Mouse (Mus musculus) gastrocnemius, postnatal 4 days (tissue): ENCODE results near the gene Ank. TPM values are rescaled to one million over a fixed set of nuclear protein-coding genes. Genes with fewer than 3 reads are reported as not detected.

ENCODE experiments used
- DNase-seq, 2 experiments: peaks; one replicate each; pipeline ENCODE4 v3.0.0; 2021 to 2022; ENCODE audit warnings: low spot score in 2 of 2, mixed read lengths in 2 of 2
- total RNA-seq, 2 experiments: library from RNA; stranded (reverse); gene quantifications; 2 replicates each; pipeline ENCODE4 v1.2.3; 2021

The Ank gene
- total RNA-seq, 2 experiments from 2014 or later, result 21.5 to 26.0 TPM

DNA sequence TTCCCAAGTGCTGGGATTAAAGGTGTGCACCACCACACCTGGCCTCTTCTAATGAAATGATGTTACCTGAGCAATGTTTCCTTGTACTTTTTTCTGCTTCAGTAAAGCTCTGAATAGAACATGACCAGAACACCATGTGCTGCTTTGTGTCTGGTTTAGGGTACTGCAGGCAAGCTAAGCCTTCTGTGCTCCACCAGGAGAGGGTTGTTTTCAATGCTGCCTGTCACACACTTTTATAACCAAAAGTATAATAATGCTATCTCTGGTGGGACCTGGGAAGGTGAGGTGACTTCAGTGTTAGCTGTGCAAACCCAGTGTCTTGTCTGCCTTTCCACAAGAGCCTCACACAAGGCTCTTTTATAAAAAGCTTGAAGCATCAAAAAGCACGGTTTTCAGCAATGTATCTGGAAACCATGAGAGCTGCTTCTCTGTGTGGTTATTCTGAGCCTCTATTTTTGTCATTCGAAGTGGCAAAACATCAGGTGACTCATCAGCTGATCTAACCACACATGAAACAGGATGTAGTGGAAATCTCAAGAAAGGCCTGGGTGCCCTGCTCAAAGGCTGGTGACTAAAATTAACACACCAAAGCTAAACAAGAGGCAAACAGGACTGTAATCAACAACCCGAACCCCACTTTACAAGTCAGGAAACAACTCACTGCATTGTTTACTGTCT is 130.1 kb downstream of the Ank start:
- DNase-seq, result no peak

DNA sequence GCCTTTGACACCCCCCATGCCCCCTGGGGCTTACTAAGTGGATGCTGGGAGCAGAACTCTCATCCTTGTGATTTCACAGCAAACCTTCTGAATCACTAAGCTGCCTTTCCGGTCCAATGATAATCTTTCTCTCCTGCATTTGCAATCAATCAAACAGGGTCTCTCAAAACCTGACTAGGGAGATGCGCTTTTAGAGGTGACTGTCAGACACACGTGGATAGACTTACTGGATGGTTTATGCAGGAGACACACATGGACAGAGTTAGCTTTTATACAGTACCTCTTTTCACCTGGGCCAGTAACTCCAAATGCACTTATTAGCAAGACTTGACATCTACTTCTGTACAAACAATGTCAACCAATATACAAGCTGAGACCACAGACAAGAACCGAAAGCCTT is 131.0 kb downstream of the Ank start:
- no peak for DNase-seq

DNA sequence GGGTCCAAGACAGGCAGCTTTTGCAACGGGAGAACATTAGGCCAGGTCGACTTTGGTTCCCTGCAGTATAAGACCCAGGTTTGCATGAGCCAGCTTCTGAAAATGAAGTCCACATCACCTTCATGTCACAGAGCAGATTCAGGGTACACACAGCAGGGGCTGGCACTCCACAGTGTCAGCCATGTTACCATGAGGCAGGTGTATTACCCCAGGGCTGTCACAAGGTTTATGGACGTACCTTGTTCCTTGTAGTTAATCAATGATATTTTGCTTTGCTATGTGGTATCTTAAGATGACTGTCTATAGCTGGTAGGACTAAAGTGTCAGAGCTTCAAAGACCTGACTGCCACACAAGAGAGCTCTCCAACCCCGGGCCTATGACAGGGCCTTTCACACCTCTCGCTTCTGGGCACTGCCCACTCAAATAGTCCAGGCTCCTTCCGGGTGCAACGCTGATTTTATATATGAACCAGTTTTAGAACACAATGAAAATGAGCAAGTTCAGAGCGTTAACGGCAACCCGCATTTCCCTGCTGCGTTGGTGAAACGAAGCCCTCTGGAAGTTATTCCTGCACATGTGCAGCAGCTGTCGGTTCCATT is 132.4 kb downstream of the Ank start:
- no peak for DNase-seq

DNA sequence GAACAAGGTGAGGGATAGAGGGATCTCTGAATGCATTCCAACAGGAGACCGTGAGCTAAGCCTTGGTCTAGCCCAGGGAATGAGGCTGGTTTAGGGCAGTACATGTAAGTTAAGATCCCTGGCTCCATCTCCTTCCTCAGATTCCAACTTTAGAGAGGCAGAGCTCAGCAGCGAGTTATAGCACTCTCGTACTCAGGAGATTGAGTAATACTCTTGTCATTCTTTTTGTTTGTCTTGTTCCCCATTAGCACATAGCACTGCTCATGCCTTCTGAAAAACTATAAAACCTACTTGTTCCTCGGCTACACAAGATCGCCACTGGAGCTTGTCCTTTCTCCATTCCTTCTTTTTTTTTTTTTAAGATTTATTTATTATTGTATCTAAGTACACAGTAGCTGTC is 134.0 kb downstream of the Ank start:
- no peak for DNase-seq

DNA sequence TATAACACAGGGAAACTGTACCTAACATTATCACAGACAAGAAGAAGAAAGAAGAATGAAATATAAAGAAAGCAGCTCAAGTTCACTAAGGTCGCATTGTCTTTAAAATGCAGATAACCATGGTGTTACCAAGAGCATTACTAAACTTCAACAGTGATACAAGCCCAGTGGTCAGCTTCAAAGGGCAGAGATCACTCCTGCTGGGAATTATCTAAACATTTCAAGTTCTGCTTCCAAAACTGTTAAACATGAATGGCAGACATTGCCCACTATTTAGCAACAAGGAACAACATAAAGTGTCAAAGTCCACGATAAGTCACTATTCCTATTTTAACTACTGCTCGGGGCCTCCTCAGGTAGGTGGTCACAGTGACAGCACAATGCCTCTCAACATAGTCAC is 138.1 kb downstream of the Ank start:
- no peak for DNase-seq

DNA sequence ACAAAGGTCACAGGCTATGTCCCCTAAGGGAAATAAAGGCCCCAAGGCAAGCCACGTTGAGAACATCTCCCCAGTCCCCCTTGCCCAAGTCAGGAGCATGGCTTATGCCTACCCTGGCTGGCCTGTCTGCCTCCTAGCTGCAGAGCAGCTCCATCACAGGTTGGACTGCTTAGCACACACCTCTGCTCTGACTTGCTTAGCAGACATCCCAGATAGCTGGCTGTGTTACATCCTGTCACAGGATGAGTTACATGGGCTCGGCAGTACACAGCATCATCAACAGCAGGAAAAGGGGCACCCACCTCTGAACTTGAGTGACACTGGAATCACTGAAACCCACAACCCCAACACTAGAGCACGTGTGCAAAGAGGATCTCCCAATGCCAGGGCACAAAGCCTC is 138.8 kb downstream of the Ank start:
- DNase-seq, result no peak

DNA sequence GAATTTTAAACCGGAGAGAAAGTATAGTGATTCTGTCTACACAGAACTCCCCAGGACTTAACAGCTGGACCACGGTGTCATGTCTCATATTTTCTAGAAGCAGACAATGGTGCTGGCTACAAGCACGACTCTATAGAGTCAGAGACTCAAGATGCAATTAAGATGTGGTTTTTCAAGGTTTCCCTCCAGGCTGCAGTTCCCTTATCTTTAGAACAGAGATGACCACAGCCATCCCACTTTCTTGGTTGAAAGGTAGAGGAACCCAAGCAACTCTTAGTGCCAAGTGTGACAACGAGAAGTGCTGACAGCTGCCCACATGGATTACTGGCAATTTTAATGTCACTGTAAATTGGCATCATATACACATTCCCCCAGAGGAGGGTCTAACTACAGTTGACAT is 143.1 kb downstream of the Ank start:
- no peak for DNase-seq

DNA sequence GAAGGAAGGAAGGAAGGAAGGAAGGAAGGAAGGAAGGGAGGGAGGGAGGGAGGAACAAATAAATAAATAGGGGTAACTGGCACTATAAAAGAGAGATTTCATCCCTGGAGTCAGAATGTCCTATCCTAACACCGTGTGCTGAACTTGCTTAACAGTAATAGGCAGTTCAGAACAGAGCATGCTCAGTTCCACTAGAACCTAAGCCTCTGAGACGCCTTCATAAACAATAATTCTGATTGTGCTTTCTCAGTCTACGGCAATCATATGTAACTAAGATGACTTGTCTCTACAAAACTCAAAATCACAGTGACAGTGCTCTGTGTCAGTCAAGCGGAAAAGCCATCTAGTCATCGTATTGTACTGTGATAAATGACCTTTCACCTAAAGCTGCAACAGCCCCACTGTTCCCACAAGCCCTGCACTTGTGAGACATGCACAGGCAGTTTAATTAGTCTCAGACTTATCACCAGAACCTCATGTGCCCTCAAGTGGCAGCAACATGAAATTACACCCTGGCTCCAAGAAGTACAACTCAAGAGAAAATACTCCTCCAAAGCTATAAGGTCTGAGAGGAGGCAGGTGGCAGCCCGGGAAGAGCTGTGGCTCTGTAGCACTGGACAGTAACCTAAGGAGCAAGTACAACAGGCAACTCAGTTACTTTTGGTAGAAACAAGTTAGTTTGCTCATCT is 146.2 kb downstream of the Ank start:
- peak in 1 of 2 experiments; percentile 48 for DNase-seq

DNA sequence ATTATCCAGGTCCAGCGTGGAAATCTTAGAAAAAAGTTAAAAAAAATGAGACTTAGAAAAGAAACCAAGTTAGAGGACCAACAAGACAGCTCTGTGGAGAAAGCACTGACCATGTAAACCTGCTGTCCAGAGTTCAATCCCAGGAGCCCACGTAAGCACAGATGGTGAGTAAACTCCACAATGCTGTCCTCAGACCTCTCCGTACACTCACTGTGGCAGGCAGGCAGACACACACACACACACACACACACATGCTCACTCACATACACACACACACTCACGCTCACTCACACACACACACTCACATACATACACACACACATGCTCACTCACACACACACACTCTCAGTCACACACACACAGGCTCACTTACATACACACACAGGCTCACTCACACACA is 146.8 kb downstream of the Ank start:
- DNase-seq, result no peak

DNA sequence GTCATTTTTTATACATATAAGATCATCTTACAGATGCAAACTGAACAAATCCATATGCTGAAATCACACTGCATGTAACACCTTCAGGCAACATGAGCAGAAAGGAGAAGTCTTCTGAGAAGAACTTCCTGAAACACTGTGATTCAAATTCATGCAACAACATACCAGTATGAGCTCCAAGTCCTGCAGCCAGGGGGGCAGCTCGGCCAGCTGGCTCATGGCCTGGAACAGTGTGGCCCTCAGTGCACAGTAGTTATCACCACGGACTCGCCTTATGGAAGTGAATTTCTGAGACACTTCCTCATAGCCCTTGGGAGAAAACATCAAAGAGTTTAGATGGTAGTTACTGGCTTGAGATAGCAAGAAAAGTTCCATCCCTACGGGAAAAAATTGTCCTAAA is 149.7 kb downstream of the Ank start:
- DNase-seq, result peak in 1 of 2 experiments; percentile 51

DNA sequence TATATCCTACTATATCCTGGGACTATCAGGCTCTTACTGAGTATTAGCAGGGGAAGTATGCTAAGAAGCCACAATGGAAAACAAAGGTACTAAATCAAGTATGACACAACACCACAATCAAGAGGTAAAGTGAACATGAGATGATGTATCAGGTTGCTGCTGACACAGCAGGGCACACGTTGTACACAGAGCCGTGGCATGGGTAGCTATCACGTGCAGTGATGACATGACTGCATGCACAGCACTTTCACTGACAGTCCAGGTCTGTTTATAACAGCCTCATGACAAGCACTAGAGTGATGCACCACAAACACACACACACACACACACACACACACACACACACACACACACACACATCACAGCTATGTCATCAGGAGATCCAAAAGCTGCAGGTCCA is 150.8 kb downstream of the Ank start:
- DNase-seq, result no peak

DNA sequence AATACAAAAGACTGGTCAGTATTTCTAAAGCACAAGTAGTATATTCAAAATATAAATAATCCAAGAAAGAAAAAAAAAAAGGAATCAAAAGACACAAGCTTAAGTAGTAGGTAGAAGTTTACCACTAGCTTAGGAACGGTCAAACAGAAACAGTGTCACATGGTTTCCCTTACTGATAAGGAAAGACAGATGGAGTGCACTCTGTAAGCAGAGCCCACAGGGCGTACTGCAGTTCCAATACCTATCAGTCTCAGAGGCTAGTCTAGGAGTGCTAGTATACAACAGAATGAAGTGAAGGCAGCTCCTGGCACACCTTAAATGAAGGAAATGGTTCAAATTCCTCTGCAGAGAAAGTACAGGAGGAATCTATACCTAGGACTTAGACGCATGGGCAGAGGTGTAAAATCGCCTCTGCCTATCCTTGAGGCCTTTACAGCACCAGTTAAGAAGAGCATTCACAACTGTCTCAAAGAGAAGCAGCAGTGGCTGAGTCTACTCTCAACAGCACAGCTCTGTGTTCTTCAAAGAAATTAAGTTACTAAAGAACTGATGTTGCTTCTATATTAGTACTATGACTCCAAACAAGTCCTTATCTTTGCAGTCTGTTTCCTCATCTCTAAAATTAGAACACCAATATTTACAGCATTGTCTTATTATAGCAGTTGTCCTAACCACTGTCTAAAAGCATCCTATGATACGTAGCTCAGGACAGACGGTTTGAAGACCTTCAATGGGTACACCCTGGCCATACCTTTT is 152.5 kb downstream of the Ank start:
- no peak for DNase-seq

DNA sequence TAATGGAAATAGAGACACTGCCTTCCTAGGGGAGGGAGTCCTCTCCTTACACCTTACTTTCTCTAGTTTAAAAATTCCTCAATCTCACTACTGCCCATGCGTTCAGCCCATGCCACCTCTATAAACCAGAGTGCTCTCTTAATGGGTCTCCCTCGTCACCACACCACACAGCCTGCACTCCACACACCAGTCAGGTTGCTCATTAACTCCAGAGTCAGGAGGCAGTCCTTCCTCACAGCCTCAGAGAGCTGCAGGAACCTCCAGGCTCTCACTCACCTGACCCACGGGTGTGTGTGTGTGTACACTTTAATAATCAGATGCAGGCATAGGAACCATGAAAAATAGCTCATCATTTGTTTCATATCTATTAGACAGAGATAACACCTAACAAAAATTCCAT is 153.2 kb downstream of the Ank start:
- no peak for DNase-seq

DNA sequence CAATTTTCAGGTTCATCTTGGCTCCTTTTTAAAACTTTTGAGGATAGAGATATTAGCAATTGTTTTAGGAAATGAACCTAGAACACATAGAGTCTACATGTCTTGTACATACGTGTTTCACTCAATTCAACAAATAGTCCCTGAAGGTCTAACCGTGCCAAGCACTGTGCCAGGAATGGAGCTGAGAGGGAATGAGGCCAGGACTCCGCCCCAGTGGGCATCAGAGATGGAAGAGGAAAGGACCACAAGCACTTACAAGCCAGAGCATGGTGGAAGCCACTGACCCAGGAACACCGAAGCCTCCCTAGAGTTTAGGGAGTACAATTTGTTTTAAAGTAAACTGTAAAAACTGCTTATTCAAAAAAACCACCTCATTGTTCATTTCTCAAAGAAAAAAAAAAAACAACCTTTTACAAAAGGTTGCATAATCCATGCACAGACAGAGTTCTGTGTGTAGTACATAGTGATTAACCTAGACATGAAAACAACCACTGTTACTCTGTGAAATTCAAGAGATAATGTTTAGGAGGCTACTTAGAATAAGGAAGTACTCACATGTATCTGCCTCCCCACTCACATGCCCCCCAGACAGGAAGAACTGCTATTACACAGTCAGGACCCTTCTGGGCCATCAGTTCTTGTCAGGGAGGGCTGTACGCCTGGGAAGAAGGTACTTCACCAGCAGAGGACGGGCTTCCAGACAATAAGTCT is 154.2 kb downstream of the Ank start:
- no peak for DNase-seq

DNA sequence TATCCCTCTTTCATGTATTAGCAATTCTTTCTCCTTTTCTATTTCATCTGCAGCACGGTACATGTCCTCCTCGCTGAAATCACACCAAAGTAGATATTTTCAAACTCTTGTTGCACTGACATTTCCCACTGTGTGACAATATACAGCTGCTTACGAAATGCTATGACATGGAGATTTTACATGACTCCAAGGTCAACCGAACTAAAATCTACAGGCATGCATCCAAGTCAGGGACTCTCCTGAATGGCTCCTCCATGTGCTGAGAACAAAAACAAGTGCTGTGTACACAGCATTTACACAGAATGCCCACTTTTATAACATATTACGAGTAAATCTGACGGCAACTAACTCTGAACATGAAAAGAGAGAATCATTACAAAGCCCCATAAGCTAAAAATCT is 156.8 kb downstream of the Ank start:
- DNase-seq, result no peak

DNA sequence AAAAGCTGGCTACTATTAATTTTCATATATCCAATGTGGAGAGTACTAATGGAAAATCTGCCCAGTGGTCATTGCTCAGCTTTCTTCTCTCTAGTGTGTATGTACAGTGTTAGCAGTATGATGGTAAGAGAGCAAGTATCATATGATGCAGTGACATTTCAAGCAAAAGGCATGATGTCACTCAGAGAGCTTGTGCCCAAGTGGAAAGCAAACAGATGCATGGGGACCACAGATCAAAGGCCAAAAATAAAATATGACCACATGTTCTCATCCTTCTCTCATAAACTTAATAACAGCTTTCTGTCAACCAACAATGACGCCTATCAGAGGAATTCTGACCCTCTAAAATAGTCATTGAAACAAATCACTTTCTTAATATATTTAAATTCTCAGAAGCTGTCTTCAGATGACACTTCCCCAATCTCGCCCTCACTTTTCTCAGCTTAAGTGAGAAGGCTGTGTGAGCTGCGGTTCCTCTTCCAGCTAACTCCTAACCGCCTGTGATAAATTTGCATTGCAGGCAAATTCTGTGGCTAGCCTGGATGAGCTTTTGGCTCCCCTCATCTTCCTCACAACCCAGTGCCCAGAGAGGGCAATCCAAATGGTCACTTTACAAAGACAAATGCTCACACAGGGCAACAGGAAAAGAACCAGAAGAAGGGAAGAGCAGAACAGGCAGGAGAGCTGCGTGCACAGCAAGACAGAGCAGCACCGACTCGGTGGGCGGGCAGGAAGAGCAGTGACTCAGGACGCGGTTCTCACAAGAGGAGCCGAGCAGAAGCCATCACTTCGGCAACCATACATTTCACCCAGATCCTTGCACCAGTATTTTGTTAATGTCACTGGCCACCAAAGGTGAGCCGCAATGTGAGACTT is 158.8 kb downstream of the Ank start:
- DNase-seq, result no peak

DNA sequence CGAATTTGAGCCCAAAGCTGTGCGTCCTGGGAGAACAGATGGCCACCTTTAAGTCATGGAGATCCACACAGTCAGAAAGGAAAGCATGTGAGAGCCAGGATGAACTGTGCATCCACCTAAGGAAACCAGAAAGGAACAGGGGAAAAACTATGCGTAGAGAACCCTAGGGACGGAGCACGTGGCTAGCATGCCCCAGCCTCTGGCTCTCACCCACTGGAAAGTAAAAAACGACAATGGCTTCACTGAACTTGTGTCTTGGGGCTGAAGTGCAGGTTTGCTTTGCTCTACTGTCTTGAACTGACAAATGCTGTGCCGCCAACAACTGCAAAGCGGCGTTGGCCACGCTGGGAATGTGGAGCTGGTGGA is 159.4 kb downstream of the Ank start:
- no peak for DNase-seq

DNA sequence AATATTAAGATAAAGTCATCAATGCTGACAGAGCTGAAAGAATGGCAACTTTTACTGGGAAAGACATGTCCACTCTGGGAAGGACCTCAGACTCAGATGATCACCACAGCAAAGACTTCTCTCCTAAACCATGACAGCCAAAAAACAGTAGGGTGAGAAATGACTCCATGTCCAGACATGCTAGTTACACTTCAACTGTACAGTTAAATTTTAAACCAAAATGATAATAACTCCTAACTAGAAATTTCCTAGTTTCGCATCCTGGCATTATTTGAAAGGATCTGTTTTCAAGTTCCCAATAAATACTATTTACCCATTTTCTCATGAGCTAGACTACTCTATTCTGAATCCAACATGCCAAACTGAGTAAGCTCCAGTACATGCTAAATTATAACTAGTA is 159.8 kb downstream of the Ank start:
- no peak for DNase-seq

DNA sequence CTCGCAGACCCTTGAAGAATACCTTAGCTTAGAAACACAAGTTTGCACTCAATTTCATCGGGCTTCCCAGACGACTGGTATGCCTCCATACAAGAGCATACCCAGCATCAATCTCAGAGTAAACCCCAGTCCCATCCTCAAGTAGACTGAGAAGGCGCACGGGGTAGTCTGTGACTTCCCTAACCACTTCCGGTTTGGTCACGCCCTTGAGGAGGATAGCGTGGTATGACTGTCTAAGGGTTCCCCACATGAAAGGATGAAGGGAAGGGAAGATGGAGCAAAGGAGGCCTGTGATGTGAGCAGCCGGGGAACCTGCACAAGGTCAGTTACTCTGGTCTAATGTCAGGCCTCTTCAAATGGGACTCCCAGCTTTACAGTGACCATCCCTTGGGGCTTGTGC is 161.3 kb downstream of the Ank start:
- DNase-seq, result no peak

DNA sequence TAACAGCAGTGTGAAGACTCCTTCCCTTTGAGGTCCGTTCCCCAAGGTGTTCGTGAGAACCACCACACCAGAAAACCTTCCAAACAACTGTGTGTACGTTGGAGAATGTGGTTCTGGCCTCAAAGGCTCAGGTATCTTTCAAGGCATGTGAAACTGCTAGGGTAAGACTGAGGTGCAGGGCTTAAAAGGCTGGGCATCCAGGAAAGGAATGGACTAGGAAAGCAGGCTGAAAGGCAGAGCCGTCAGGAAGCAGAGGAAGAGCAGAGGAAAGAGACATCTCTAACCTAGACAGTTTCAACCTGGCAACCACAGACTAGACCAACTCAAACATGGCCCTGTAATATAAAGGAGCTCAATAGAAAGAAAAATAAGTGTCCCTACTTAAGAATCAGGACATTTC is 162.6 kb downstream of the Ank start:
- DNase-seq, result no peak
